Mouse (Mus musculus): Measurements from ENCODE around the gene Gpd2.

Gene Gpd2

DNA sequence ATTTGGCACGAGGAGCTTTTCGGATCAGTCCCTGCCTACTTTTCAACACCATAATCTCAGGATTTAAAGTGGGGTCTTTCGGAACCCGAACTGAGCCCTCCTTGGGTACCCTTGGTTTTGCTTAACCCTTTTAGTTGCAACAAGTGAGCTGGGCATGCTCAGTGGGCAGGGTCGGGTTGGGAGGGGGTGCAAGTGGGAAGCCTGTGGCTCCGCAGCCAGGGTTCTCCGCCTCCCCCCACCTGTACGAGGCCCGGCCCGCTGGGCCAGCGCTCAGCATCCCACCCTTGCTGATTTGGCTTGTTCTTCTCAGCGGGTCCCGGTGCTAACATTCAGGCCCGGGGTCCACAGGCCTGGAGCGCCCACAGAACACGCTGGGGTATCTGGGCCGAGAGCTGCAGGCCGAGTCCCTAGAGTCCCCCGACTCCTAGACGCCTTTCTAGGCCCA, at the start of gene Gpd2:
Gene Gpd2 (plus strand): TSS at position 161 of the 445 bp plus-strand sequence.
- no peak for DNase-seq (ENCODE audit: low read depth)

GRCm38 (mm10) chr2:57188237-57188636, 49.2 kb upstream of the Gpd2 start:
- no peak for DNase-seq (ENCODE audit: low read depth)

- DNase-seq (ENCODE audit: low read depth): no peak
These were observed 46.6 kb upstream of the Gpd2 start for GRCm38 (mm10) chr2:57190884-57191283.

- no peak for DNase-seq (ENCODE audit: low read depth)
These were observed 38.4 kb upstream of the Gpd2 start for GRCm38 (mm10) chr2:57199046-57199445.

DNA sequence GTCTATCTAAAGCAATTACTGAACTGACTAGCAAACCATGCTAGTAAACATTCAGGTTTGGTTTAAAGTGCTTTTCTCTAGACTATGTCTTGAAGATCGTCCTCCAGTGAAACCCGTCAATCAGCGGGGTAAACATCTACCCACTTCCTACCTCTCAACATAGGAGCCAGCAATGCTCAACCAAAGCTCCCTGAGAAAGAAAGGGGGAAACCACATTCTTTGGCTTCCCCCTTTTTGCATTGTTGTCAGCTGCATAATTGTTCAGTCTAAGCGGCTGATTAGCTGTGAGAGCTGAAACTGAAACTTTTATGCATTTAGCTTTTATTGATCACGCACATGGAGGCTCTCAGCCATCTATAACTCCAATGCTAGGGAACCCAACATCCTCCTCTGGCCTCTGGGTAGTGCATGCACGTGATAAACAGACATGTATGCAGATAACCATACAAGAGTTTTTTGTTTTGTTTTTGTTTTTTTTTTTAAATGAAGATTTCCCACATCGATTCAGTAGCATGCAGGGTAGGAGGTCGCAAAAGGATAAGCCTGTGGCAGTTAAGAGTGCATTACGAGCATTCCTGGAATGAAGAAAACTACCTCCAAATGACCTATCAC, 28.9 kb upstream of the Gpd2 start:
- no peak for DNase-seq (ENCODE audit: low read depth)

GRCm38 (mm10) chr2:57211049-57212001, 26.1 kb upstream of the Gpd2 start:
- no peak for DNase-seq (ENCODE audit: low read depth)

GRCm38 (mm10) chr2:57213364-57213763, 24.1 kb upstream of the Gpd2 start:
- DNase-seq (ENCODE audit: low read depth): no peak

DNA sequence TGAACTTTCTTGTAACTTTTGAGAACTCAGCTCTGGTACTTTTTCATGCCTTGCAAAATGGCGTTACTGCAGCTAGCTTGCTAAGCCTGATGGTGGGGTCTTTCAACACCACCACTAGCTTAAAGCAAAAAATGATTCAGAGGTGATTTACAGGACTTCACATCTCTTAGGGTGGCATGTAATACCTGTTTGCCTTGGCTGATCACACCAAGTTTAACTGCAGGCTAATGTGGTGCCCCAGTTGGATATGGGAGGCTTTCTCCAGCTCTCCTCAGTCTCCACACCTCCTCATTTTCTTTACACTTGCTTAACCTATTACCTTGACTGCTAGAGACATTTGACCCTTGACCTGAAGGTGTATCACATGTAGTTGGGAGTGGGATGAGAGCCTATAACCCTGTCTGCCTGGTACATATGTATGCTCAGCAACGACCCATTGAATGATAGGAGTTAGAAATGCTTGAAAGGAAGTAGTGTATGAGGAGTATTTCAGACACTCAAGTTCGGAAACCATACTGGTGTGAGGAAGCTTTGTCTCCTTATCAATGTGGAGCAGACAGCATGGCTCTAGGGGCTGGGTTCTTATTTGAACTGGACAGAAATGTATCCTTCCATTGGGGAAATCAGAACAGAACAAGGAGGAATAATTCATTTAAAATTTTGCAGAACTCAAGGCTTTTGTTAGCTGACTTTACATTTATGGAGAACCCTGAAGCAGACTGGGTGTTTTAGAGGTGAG, 14.0 kb upstream of the Gpd2 start:
- no peak for DNase-seq (ENCODE audit: low read depth)

- no peak for DNase-seq (ENCODE audit: low read depth)
These were observed 12.2 kb upstream of the Gpd2 start for GRCm38 (mm10) chr2:57225236-57225635.

DNA sequence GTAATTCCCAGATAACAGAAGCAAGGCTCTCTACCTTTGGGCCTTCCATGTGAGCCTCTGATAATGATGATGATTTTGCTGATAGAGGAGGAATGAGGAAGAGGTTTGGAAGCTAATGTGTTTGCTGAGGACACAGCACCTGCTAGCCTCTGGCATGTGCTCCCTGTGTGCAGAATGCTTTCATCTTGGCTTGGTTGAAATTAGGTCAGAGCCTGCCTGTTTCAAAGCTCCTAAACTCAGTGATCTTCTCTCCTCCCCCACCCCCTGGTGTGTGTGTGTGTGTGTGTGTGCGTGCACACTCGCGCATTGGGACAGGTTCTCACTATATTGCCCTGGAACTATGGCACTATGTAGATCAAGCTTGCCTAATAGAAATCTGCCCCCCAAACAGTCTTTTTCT, 10.0 kb upstream of the Gpd2 start:
- no peak for DNase-seq (ENCODE audit: low read depth)

DNA sequence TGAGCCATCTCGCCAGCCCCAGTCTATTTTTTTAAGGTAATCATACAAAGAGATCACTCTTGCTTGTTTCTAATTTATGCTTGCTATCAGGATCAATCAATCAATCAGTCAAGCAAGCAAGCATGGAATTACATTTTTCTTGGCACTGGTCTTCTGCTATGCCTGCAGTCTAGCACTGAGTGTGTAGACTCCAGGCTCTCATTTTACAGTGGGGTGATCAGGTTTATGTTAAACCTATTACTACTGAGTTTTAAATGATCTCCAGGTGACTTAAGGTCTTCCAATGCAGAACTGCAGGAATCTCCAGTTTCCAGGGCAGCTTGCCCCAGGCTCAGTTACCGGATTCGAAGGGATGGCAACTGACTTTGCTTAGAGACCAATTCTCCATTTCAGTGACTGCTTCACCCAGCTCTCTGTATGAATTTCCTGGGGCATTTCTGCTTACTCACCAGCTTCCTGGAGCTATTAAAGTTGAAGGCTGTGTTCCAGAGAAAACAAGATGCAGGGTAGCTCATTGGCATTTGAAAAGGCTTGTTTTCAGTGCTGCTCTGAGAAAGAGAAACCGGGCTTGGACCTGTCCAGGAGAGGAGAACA, 7.7 kb upstream of the Gpd2 start:
- no peak for DNase-seq (ENCODE audit: low read depth)

- DNase-seq (ENCODE audit: low read depth): no peak
These were observed 6.0 kb upstream of the Gpd2 start for GRCm38 (mm10) chr2:57231432-57231831.

DNA sequence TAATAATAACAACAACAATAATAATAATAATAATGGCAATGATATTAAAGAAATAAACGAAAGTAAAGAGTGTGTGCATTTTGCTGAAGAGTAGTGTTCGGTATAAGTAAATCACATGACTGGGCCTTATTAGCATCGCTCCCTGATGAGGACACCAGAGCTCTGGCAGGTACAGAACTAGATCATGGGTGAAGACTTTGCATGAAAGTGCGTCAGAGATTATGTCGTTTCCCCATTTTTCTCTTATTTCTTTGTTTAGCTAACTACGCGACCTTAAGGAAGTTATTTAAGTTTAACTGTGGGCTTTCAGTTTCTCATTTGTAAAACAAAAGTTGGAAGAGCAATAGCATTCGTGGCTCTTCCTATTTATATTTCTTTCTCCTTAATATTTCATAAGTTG, 5.1 kb upstream of the Gpd2 start:
- no peak for DNase-seq (ENCODE audit: low read depth)

DNA sequence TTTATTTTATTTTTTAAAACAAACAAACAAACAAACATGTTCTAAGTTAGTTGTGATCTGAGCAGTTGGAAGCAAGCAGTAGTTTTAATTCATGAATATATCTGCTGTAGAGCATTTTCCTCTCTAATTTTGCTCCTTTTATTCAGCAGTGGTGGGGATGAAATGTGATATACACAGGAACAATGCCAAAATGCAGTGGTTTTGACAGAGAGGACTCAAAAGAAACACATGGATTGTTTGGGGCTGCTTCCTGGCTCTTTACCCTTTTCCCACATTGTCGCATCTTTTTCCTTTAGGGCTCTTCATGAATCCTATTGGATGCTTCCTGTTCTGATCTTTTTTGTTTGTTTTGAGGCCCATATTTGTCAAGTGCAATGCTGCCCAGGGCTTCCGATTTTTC, 1.2 kb upstream of the Gpd2 start:
- DNase-seq (ENCODE audit: low read depth): no peak

DNA sequence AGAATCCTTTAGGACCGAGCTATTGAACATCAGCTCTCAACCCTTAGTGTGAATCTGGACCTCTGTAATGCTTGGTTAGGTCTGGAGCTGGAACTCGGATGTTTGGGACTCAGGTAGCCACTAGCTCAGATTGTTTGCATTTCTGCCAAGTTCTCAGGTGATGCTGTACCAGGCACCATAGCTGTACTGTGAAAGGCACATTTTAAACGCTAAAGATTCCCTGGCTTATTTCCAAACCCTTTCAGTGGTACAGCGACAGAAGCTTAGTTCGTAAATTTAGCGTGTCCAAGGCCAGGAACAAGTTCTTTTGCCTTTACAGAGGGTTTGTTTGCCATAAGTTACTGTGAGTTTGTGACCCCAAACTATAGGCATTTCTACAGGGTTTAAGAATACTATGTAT, 409 bp upstream of the Gpd2 start:
- DNase-seq (ENCODE audit: low read depth): no peak

GRCm38 (mm10) chr2:57237920-57238613, 632 bp downstream of the Gpd2 start:
- DNase-seq (ENCODE audit: low read depth): peak; percentile 86

DNA sequence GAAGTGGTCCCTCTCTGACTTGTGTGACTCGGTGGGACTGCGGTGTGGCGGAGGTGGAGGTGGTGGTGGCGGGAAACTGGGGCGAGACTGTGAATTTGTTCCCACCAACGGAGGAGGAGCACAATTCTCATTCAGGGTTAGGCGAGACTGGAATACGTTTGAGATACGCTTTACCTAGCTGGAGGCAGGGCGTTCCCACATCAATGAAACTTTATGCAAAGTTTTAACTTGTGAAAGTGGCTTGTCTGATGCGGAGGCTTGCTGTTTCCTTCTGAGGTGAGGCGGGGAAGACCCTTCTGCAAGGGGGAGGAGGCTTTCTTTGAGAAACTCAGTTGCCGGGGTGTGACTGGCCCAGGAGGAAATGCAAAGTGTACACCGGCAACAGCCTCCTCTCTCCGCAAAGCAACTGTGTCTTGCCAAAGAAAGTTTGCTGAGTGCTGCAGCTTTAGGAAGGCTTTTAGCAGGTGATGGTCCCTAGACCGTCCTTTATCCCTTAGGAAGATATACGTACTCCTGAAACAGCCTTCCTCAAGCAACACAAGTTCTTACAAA, 1.3 kb downstream of the Gpd2 start:
- peak; percentile 90 for DNase-seq (ENCODE audit: low read depth)

DNA sequence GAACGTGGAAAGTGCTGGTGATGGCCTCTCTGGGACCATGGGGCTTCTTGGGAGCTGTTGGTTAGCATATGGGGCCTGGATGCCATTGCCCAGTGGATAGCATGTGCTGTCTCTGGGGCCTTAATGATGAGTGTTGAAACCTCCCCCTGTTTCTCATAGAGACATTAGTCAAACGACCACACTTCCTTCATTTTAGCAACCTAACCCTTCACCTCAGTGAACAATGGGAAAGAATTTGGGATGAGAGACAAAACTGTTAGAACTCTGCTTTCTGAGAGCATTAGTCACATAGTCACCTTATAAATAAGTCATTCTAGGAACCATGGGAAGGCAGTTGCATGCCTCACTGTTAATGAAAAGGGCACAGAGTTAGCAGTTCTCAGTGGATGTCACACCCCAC, 1.9 kb downstream of the Gpd2 start:
- peak; percentile 22 for DNase-seq (ENCODE audit: low read depth)

DNA sequence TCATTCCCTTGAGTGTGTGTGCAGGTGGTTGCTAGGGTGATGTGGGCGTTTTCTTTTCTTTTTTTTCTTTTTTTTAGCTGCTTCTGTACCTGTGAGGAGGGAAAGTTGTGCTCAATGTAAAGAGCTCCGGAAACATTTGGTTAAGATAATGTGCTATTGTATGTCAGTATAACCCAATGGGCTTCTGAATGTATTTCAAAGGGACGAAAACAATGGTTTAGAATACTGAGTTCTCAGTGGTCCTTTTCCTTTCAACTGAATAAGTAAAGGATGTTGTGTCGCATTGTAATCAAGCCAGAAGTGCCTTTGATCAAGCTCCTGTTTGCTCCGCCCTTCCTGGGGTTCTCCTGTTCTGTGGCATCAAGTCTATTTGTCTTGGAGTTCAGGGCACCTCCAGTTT, 6.6 kb downstream of the Gpd2 start:
- no peak for DNase-seq (ENCODE audit: low read depth)

- no peak for DNase-seq (ENCODE audit: low read depth)
These were observed 8.4 kb downstream of the Gpd2 start for GRCm38 (mm10) chr2:57245721-57246328.

GRCm38 (mm10) chr2:57250113-57250512, 12.7 kb downstream of the Gpd2 start:
- no peak for DNase-seq (ENCODE audit: low read depth)

Measured in induced T-regulatory cell, adult 2 months (primary cell).